Mouse (Mus musculus) liver, adult 2 months (tissue): Measurements from ENCODE around the gene Mtfr1l. TPM values are rescaled to one million over a fixed set of nuclear protein-coding genes. Genes with fewer than 3 reads are reported as not detected.

Source experiments
- DNase-seq: peaks from one replicate; pipeline ENCODE4 v3.0.0-alpha.2; 2011; ENCODE audit warnings: low read depth, low spot score; ENCODE audit errors: extremely low read depth
- H3K27ac ChIP-seq: fragments of 200-500 bp; replicated peaks from 2 replicates; pipeline ENCODE4 v1.5.1; 2012; ENCODE audit warnings: low read depth, mild to moderate bottlenecking, control low read depth, inconsistent platforms, low read length; ENCODE audit not compliant: insufficient read depth
- H3K27me3 ChIP-seq: fragments of 200-500 bp; 2 replicates; pipeline ENCODE4 v1.6.1; 2012; ENCODE audit warnings: mild to moderate bottlenecking, moderate library complexity, low read length, inconsistent platforms; ENCODE audit not compliant: control insufficient read depth, insufficient read depth
- H3K36me3 ChIP-seq: fragments of 200-500 bp; 2 replicates; pipeline ENCODE4 v1.6.1; 2012; ENCODE audit warnings: low read length, inconsistent platforms; ENCODE audit not compliant: control insufficient read depth, insufficient read depth
- H3K4me1 ChIP-seq: fragments of 200-500 bp; 2 replicates; pipeline ENCODE4 v1.6.1; 2011; ENCODE audit warnings: low read length; ENCODE audit not compliant: control insufficient read depth, insufficient read depth
- H3K4me3 ChIP-seq: fragments of 200-500 bp; 2 replicates; pipeline ENCODE4 v1.5.1; 2011; ENCODE audit warnings: low read depth, mild to moderate bottlenecking, control low read depth, low read length, moderate library complexity; ENCODE audit not compliant: insufficient read depth
- H3K79me2 ChIP-seq: fragments of 200-500 bp; 2 replicates; pipeline ENCODE4 v1.6.1; 2012; ENCODE audit warnings: inconsistent platforms, mild to moderate bottlenecking, low read length, moderate library complexity; ENCODE audit not compliant: control insufficient read depth, insufficient read depth
- H3K9ac ChIP-seq: fragments of 200-500 bp; 2 replicates; pipeline ENCODE4 v1.6.1; 2012; ENCODE audit warnings: low read depth, mild to moderate bottlenecking, control low read depth, inconsistent platforms, low read length
- CTCF ChIP-seq: fragments of 200-500 bp; IDR thresholded peaks from 2 replicates; pipeline ENCODE4 v1.5.1; 2011; ENCODE audit warnings: low read depth, low read length, control low read depth
- POLR2A ChIP-seq: fragments of 200-500 bp; IDR thresholded peaks from 2 replicates; pipeline ENCODE4 v1.6.1; 2011; ENCODE audit warnings: low read length, control low read depth; ENCODE audit not compliant: insufficient read depth; ENCODE audit errors: extremely low read depth
- WGBS: fragments of 180-500 bp; shearing (Covaris S2); methylation state at CpG from one replicate; pipeline ENCODE4 v1.1.7; 2018; 5-methylcytosine and 5-hydroxymethylcytosine counted together
- polyA plus RNA-seq: library from polyadenylated mRNA; depleted of rRNA; stranded (reverse); fragments of >200 nt; gene quantifications from 2 replicates; pipeline ENCODE4 v1.2.3, GENCODE M21; 2012
- total RNA-seq: library from RNA; depleted of rRNA; stranded (reverse); fragments of >200 nt; gene quantifications from 2 replicates; pipeline ENCODE4 v1.2.3, GENCODE M21; 2014

The Mtfr1l gene
- total and polyA plus RNA-seq, 2 experiments, result 55.1 to 80.1 TPM

GRCm38 (mm10) chr4:134491716-134492115 is 43.5 kb downstream of the Mtfr1l start:
- Histone ChIP-seq H3K4me1 (peaks cover 37% of the 10 kb centered on the region), H3K27ac (no peak overlapping the region), H3K27me3 (no peaks in the 10 kb centered on the region), H3K79me2 (no peaks in the 10 kb centered on the region), H3K9ac (no peak overlapping the region), H3K4me3 (no peak overlapping the region), H3K36me3 (no peaks in the 10 kb centered on the region)
- 82% methylated on average over 6 of the region's 6 CpGs for WGBS
- no peak for TF ChIP-seq CTCF
- TF ChIP-seq POLR2A, result no peak
- no peak for DNase-seq

- DNase-seq, result peak; percentile 94
- H3K27ac ChIP-seq, result peak overlapping the region; percentile 87
- H3K9ac ChIP-seq, result peak overlapping the region; percentile 44
- H3K27me3 ChIP-seq, result no peaks in the 10 kb centered on the region
- H3K4me3 ChIP-seq, result no peak overlapping the region
- H3K4me1 ChIP-seq, result peaks cover 35% of the 10 kb centered on the region
- H3K79me2 ChIP-seq, result no peaks in the 10 kb centered on the region
- no peak for TF ChIP-seq POLR2A
- no peak for TF ChIP-seq CTCF
- 14% methylated on average over 11 of the region's 11 CpGs for WGBS
- no peaks in the 10 kb centered on the region for H3K36me3 ChIP-seq
Observed at GRCm38 (mm10) chr4:134489986-134490665, 45.1 kb downstream of the Mtfr1l start.

GRCm38 (mm10) chr4:134488211-134488610 is 47.0 kb downstream of the Mtfr1l start:
- TF ChIP-seq CTCF (no peak), POLR2A (no peak)
- 29% methylated on average over 5 of the region's 5 CpGs for WGBS

GRCm38 (mm10) chr4:134485151-134485900 is 49.9 kb downstream of the Mtfr1l start:
- no peak overlapping the region for H3K9ac ChIP-seq
- TF ChIP-seq CTCF, result no peak
- TF ChIP-seq POLR2A, result no peak
- WGBS, result 43% methylated on average over 5 of the region's 5 CpGs

More at GRCm38 (mm10) chr4:134488211-134488610, 47.0 kb downstream of the Mtfr1l start:
- Histone ChIP-seq H3K27ac (peak overlapping the region; percentile 78), H3K27me3 (no peaks in the 10 kb centered on the region), H3K36me3 (no peaks in the 10 kb centered on the region), H3K9ac (no peak overlapping the region), H3K4me1 (peaks cover 32% of the 10 kb centered on the region), H3K4me3 (no peak overlapping the region), H3K79me2 (no peaks in the 10 kb centered on the region)
- DNase-seq, result peak; percentile 96

GRCm38 (mm10) chr4:134484231-134484630 is 51.0 kb downstream of the Mtfr1l start:
- Histone ChIP-seq H3K4me1 (peaks cover 24% of the 10 kb centered on the region), H3K9ac (no peak overlapping the region), H3K27me3 (no peaks in the 10 kb centered on the region), H3K36me3 (no peaks in the 10 kb centered on the region), H3K27ac (no peak overlapping the region), H3K79me2 (no peaks in the 10 kb centered on the region), H3K4me3 (no peak overlapping the region)
- 86% methylated on average over 10 of the region's 10 CpGs for WGBS
- no peak for TF ChIP-seq POLR2A
- DNase-seq, result no peak

More at GRCm38 (mm10) chr4:134485151-134485900, 49.9 kb downstream of the Mtfr1l start:
- Histone ChIP-seq H3K4me1 (peaks cover 32% of the 10 kb centered on the region), H3K36me3 (no peaks in the 10 kb centered on the region), H3K79me2 (no peaks in the 10 kb centered on the region), H3K27ac (peak overlapping the region; percentile 91), H3K27me3 (no peaks in the 10 kb centered on the region), H3K4me3 (no peak overlapping the region)
- peak; percentile 95 for DNase-seq

GRCm38 (mm10) chr4:134483696-134484095 is 51.5 kb downstream of the Mtfr1l start:
- H3K9ac ChIP-seq, result no peak overlapping the region
- no peak overlapping the region for H3K4me3 ChIP-seq
- TF ChIP-seq POLR2A (no peak), CTCF (no peak)
- H3K27me3 ChIP-seq, result no peaks in the 10 kb centered on the region
- H3K4me1 ChIP-seq, result peaks cover 22% of the 10 kb centered on the region
- no peaks in the 10 kb centered on the region for H3K36me3 ChIP-seq
- 62% methylated on average over 6 of the region's 6 CpGs for WGBS
- H3K79me2 ChIP-seq, result no peaks in the 10 kb centered on the region
- no peak for DNase-seq
- no peak overlapping the region for H3K27ac ChIP-seq
